Mouse (Mus musculus) granulocyte monocyte progenitor cell, adult 5-6 weeks (primary cell): ENCODE measurements around the gene Dph2. TPM values are rescaled to one million over a fixed set of nuclear protein-coding genes. Genes with fewer than 3 reads are reported as not detected.
A peak's percentile ranks its signal among the peaks of the same experiment; 100 is the strongest.

Source experiments
- ATAC-seq: replicated peaks from 2 replicates; pipeline ENCODE4 v1.8.0; 2016; ENCODE audit warnings: mild to moderate bottlenecking, moderate TSS enrichment, inconsistent platforms; ENCODE audit not compliant: poor library complexity, severe bottlenecking
- total RNA-seq, 2 experiments: library from RNA; stranded (forward) in 1 of 2; stranded (reverse) in 1 of 2; fragments of 200-712, 200-1000 nt in 1 of 2; fragments of >200 nt in 1 of 2; fragmentation: Nextera tagmentation in 1 of 2; gene quantifications; 2 replicates each; pipeline ENCODE4 v1.2.3; 2014 to 2017

The Dph2 gene
- total RNA-seq, 2 experiments from 2014 or later, result 9.6 to 13.3 TPM

- ATAC-seq, result no peak
These were observed 20.9 kb upstream of the Dph2 start for GRCm38 (mm10) chr4:117912685-117913273.

- ATAC-seq, result no peak
These were observed 20.3 kb upstream of the Dph2 start for GRCm38 (mm10) chr4:117912131-117912561.

- no peak for ATAC-seq
These were observed 17.1 kb upstream of the Dph2 start for GRCm38 (mm10) chr4:117908834-117909453.

DNA sequence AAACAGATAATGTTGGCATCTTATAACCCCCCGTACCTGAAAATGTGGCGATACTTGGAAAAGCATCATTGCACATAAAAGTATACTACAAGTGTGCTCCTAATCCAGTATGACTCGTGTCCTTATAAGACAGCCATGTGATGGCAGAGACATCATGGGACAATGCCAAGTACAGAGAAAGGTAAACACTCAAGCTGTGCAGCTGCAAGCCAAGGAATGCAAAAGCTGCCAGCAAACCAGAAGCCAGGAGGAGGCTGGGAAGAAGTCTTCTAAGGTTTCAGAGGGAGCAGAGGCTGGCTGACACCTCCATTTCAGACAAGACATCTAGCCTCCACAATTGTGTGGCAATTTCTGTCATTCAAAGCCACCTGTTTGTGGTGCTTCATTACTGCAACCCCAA is 14.4 kb upstream of the Dph2 start:
- ATAC-seq, result no peak

DNA sequence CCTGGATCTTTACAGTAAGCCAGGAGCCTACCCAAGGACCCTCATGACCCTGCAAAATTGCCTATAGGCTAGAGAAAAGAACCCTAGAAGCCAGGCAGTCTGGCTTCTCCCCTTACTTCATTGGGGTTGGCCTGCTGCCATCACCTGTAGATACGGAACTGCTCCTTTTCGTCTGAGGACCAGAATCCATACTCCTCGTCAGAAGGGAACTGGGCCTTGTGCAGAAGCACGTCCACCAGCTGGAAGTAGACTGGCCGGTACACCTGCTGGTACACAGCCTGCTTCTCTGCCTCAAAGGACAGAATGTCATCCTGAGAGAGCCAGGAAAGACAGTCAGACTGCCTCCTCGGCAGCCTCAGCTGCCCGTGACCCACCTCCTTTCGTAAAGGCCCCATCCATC is 12.9 kb upstream of the Dph2 start:
- no peak for ATAC-seq

DNA sequence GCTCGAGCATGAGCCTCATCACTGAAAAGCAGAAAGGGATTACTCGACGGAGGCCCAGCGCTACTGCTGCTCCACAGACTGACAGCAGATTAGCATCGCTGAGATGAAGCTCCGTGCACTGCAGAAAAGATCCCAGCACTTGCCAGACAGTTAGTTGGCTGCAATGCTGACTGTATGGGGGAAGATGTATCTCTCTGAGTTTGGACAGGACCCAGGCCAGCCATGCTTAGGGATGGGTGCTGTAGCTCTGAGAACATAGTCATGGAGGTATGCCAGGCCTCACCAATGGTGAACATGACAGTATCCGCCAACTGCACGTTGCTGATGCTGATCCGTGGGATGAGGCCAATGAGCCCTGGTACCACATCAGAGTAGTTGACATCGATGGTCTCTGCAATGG is 12.3 kb upstream of the Dph2 start:
- ATAC-seq, result no peak

DNA sequence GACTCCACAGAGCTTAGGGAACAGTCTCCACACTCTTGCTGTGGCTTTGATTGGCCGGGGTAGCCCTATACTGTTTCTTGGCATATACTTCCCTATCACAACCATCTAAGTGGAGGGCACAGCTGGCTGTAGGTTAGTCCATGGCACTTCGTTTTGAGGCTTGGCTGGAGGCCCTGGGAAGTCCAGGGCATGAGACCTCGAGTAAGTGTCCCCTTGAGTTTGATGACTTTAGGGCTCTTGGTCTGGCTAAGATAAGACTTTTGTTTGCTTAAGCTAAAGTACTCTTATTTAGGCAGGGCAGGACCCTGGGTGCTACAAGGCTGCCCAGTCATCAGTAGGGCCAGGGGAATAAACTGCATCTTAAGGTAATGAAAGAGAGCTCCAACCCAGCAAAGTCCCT is 6.3 kb upstream of the Dph2 start:
- ATAC-seq, result no peak

DNA sequence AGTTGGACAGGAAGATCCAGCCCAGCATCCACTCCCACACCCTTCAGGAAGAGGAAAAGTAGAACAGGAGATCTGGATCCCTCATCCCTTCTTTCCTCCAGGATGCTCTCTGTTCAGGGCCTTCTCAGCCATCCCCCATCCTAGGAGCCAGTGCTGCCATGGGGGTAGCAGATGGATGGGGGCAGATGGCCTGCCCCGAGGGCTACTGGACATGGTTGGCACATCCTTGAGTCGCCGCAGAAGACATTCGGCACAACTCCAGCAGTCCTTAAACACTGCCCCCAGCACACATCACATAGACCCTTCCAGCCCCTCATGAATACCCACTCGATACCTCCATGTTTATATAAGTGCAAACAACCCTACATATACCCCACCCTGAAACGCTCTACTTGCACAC is 4.2 kb upstream of the Dph2 start:
- ATAC-seq, result no peak

GRCm38 (mm10) chr4:117895339-117895738 is 3.5 kb upstream of the Dph2 start:
- no peak for ATAC-seq

DNA sequence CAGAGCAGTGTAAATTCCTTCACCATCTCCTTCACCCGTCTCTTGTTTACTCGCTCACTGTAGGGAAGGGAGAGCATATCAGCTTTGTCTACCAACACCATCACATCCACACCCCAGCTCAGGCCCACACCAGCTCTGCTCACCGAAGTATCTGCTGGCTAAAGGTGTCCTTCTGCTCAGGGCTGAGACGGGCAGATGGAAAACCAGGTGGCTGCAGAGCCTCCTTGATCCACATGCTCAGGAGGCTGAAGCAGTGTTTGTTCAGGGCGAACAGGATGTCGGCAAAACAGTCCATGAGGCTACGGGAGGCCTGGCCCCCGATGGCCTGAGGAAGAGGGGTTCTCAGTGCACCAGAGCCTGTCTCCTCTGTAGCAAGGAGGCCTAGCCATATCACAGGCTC is 2.8 kb upstream of the Dph2 start:
- ATAC-seq, result no peak

GRCm38 (mm10) chr4:117893376-117893775 is 1.5 kb upstream of the Dph2 start:
- ATAC-seq, result peak; percentile 40

GRCm38 (mm10) chr4:117890750-117891149 is 1.1 kb downstream of the Dph2 start:
- ATAC-seq, result no peak

DNA sequence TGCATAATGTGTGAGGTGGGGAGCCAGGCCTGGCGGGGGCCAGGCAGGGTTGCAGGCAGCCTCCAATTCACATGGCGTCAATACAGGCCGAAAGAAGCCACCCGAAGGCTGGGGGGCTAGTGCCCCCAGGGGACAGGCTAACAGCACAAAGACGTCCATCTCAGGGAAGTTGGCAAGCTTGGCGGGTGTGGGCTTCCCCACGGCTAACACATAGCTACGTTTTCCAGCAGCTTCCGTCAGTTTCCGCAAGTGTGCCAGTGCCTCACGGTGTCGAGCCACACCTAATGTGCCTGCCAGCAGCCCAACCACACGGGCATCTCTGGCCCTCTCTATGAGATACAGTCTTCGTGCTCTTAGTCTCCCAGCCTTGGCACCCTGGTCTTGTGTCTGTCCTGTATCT is 1.8 kb downstream of the Dph2 start:
- ATAC-seq, result no peak

GRCm38 (mm10) chr4:117889471-117889870 is 2.4 kb downstream of the Dph2 start:
- ATAC-seq, result no peak

DNA sequence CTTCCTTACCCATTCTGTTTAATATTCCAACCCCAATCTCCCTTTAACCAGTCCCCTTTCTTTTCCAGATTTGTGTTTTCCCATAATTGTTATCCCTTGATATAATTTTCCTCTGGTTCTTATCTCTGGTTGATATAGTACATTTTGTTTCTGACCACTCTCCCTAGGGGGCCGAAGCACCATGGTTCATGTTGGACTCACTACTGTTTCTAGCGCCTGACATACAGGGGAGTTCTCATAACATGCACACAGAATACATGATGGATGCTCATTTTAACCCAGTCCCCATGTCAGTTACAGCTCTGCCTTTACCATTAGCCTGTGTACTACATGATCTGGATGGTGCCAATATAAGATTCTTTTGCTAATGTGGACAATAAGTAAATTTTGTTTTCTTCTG is 3.9 kb downstream of the Dph2 start:
- ATAC-seq, result no peak

- ATAC-seq, result peak; percentile 59
These were observed 4.7 kb downstream of the Dph2 start, which contains the start of gene Atp6v0b for GRCm38 (mm10) chr4:117887133-117887532. Gene Atp6v0b, minus strand, starts transcription at chr4:117887333.

DNA sequence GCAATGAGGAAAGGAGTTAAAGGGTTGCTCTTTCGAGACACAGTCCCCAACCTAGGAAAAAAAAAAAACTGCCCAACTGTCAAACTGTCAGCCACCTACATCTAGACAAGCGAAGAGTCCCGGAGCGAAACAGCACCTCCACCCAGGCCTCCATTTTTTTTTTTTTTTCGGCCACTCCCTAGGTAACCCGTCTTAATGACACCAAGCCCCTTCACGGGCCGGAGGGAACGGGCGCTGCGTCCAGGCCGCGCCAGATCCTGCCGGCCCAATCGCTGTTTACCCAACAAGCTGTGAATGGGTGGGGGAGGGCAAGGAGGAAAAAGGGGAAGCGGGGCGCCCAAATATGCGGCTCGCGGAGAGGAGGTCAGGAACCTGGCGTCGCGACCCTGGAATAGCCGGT is 5.2 kb downstream of the Dph2 start:
- ATAC-seq, result peak; percentile 54

DNA sequence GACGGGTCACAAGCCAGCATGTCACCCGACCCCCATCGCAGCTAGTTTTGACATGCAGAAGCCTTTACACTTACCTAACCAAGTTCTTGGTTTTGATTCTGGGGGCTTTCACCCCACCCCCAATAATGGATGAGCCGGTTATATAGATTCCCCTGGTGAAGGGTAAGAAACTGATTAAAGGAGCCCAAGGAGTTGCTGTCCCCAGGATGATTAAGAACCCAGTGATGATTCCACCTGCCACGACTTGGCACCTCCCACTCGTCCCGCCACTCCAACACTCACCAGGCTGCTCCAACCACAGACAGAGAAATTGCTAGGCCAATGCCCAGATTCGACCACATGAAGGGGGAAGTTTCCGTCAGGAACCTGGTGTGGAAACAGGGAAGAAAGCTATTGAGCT is 5.8 kb downstream of the Dph2 start:
- peak; percentile 48 for ATAC-seq

DNA sequence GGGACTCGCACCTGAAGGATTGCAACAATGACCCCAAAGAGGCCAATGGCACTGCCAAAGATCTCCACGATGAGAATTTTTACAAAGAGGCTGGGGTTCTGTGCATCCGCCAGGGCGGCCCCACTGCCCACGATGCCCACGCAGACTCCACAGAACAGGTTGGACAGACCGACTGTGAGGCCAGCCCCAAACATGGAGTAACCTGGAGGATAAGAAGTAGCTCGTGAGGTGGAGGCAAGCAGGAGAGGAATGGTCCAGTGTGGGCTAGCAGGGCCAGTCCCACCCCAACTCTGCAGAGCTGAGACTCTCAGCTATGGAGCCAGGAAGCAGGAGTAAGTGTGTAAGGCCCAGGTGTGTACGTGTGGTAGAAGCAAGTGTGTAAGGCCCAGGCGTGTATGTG is 6.7 kb downstream of the Dph2 start:
- no peak for ATAC-seq

GRCm38 (mm10) chr4:117884146-117884545 is 7.7 kb downstream of the Dph2 start:
- ATAC-seq, result no peak

- ATAC-seq, result 0 out of 2 replicates have a peak, but pooled peaks have one; percentile 1
These were observed 8.8 kb downstream of the Dph2 start, which contains the start of gene B4galt2 for GRCm38 (mm10) chr4:117882701-117883691. Gene B4galt2, minus strand, starts transcription at chr4:117883487.
